Mouse (Mus musculus): Measurements from ENCODE around the gene Ch25h. TPM values are rescaled to one million over a fixed set of nuclear protein-coding genes. Genes with fewer than 3 reads are reported as not detected.
A peak's percentile ranks its signal among the peaks of the same experiment; 100 is the strongest.

Gene Ch25h
- total RNA-seq (2021), result under 1 TPM; 0.59 to 0.89 TPM
- long read RNA-seq, experiment 1, partial matches to known transcripts, result 0 of 1 reads
- long read RNA-seq, experiment 1, other reads (novel, unspliced or antisense), result 0 of 1 reads
- long read RNA-seq, experiment 2, result 0 reads

DNA sequence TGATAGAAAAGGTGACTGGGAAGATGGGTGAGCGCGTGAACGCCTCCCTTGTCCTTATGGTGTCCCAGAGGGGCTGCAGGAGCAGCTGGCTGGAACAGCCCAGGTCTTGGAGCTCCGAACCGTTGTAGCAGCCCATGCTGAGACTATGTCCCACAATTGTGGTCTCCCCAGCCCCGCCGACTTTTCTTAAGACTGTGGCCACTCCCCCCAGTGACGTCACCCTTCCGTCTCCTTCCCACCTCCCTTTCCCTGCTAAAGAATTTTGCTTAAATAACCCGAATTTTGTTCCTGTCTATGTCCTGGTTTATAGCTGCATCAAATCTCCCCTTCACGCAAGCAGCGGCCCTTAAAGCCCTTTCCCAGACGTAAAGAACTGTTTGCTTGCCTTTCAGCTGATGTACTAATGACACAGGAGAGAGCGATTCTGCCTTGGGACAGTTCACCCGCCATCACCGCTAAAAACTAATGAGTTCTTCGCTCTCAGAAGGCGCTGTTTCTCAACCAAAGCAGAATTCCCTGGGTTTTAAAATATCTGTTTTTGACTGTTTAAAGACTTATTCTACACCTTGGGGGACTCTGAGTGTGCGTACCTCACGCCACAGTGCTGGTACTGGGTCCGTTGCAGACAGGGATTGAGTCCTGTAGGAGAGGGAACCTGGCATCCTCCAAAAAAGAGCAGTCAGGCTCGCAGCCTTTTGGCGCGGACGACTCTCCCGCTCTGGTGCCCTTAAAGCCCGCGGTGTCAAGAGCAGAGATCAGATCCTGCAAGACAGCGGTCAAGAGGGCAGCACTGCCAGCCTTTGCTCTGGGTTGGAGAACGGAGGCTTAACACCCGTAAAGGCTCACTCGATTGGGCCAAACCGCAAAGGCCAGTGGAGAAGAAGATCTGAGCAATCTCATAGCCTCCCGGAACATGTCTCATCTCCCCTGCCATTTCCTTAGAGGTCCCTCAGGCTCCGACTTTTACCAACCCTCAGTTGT lies at the start of gene Ch25h:
TSS of gene Ch25h (minus strand) at position 174 of the 981 bp plus-strand sequence.
- peak in 1 of 2 experiments; percentile 36 for DNase-seq (ENCODE audit: low spot score in 2 of 2)

DNA sequence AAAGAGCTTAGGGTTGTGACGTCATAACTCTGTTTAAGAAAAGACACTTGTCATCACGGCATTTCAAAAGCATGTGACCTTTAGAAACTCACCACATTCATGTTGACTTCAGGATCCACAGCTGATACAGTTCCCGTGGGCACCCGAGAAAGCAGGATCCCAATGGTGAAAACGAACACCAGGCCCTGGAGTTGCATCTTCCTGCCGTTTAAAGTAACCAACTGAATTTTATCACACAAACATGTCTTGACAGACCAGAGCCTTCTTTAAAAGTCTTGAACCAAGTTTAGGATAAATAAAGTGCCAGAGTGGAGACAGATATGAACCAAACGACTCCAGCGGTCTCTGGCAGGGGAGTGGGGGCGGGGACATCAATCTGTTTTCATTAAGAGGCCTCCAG lies 49.7 kb upstream of the Ch25h start:
- no peak for DNase-seq (ENCODE audit: low spot score in 2 of 2)
- intact Hi-C loops (cut with DNase I), result no loop called here

More for the DNA sequence above, at the start of gene Ch25h:
- intact Hi-C loops (cut with DNase I), result loop anchor here (5.0 kb wide), 1 partner anchor 143 kb away; no protein-coding TSS in a partner anchor

DNA sequence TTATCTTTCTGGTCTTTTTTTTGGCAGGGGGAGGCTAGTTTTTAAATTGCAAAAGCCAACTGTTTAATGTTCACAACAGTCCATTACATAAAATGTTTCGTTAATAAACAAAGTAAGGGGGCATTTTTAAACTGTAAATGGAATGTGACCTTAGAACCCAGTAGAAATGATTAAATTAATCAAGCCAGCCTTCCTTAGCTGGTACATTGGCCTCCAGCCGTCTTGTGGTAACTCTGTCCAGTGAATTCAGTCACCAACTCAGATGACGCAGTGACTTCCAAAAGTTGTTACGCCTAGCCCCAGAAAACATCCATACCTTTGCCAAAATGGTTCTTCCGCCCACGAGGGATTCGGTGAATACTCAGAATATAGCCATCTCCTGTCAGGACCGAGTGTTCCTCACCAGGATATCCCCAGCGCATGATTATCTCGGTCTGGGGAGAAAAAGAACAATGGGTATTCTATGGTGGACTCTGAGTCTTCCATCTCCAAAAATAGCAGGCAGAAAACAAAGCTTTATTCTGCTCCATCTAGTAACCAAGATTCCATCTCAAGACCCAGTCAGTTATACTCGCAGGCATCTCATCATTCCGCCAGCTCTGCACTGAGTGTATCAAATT lies 48.3 kb upstream of the Ch25h start:
- DNase-seq (ENCODE audit: low spot score in 2 of 2), result no peak
- intact Hi-C loops (cut with DNase I), result no loop called here

DNA sequence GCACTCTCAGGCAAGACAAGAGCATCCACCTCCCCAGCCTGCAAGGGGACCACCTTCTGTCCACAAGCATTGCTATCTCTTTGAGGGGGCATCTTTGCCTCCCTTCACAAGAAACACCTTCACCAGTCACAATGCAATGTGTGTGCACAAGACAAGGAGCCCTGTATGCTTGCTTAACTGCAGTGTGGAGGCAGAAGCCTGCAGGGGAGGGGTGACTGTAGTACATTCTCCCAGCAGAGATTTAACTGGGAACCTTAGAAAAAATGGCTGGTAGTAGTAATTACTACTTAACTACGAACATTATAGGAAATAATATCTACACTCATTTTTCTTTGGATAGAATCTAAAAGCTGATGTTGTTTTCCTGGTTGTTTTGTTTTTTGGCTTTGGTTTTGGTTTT lies 47.0 kb upstream of the Ch25h start:
- intact Hi-C loops (cut with DNase I), result no loop called here
- DNase-seq (ENCODE audit: low spot score in 2 of 2), result no peak

DNA sequence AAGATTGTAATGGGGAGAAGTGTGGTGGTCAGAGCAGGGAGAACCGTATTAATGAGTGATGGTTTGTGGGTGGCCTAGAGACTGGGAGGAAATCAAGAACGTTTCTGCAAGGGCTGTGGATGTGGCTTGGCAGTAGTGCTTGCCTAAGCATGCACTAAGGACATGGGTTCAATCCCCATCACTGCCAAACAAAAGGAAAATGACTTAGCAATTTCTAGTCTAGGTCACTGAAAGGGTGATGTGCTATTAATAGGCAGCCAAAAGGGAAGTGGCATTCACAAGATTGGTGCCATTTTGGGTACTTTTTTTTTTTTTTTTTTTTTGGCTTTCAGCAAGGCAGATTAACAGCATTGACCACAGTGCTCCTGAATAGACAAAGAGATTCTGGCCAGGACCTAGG lies 46.4 kb upstream of the Ch25h start:
- intact Hi-C loops (cut with DNase I), result no loop called here
- DNase-seq (ENCODE audit: low spot score in 2 of 2), result no peak

DNA sequence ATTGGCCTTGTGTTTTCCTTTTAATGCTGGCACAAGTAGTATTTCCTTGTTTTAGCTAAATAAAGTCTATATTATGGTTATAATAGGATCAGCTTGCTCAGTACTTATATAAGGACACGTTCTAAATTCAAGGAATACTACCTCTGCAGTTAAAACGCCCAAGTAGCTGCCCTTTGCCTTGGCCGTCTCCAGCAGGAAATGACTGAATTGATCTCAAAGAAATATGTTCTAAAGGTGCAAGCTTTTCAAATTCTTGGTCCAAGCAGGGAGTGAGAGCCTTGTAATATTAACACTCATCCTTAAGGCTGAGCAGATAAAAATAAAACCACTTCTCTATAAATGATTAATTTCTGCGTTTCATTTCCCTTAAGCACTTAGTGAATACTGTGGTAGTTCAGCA lies 45.1 kb upstream of the Ch25h start:
- no peak for DNase-seq (ENCODE audit: low spot score in 2 of 2)
- intact Hi-C loops (cut with DNase I), result no loop called here

DNA sequence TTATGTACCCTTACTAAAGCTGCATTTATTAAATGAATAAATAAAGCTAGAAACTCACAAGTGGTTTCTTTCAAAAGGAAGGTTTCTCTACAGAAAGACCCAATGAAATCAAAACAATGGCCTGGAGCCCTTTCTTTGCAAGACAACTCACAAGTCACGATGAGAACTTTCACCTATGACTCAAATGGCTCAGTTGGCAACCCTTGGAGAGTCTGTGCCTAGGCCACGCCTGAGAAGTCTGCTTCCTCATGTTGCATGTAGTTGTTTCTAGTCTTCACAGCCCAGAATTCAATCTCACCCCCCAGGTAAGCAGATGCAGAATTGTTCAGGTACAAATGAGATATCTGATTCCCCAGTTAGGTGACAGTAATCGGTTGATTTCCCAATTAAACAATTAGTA lies 44.7 kb upstream of the Ch25h start:
- intact Hi-C loops (cut with DNase I), result no loop called here

DNA sequence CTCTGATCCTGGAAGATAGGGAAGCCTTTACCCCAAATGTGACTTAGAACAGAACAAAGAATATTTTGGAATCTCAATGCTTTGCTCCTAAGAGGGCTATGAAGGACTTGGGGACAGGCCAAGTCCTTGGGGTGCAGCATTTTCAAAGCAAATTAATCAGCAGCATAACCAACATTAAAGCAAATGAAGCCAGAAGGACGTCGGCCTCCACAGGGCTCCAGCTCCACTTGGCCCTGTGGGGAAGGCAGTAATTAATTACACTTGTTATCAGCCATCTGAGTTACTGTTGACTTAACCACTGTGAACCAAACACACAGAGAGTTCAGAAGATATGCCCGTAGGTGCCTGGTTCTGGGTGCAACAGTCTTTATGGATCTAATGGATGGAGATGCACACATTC lies 43.8 kb upstream of the Ch25h start:
- intact Hi-C loops (cut with DNase I), result no loop called here
- DNase-seq (ENCODE audit: low spot score in 2 of 2), result no peak

More for the DNA sequence above, 44.7 kb upstream of the Ch25h start:
- no peak for DNase-seq (ENCODE audit: low spot score in 2 of 2)

DNA sequence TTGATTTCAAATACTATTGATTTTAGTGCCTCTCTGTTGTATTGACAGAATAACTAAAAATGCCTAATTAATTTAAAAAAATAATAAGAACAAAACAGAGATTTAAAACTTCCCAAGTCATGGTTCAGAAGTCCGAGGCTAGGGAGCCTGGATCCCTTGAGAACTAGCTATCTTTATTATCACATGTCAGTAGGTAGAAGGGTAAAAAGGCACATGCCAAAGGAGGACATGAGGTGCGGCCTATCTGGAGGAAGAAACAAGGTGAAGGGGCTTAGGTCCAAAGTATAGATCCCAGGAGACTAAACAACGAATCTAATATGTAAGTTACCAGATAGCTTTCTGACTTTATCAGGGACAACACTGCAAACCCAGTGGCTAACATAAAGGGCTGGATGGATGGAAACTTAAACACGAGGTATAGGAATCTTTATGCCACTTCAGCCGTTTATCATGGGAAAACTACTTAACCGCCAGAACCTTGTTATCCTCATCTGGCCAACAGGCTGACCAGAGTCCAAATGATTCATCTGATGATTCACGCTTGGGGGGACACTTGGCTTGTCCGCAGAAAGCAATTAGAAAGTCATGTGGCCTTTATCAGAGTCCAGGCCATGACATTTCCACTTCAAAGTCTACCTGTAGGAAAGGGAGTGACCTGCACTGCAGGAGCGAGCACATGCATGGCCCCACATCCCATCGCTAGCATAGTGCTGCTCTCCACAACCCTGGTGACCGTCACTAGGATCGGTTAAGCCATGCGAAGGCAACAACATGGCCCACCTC lies 43.0 kb upstream of the Ch25h start:
- DNase-seq (ENCODE audit: low spot score in 2 of 2), result no peak
- intact Hi-C loops (cut with DNase I), result no loop called here

DNA sequence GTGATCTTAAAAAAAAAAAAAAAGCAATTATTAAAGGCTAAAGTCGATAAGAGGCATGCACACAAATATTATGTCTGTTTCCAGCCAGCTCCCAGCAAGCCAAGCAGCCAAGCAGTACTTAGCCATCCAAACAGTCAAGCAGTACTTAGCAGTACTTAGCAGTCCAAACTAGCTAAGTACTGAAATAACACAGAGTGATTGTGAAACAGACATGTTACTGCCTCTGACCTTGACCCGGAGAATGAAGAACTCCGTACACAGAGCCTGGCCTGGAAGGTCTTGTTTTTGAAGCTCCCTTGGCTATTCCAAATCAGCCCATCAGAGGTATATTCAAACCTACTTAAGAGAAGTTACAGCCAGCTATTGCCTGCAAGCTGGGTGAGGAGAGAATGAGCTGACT lies 42.2 kb upstream of the Ch25h start:
- DNase-seq (ENCODE audit: low spot score in 2 of 2), result no peak
- intact Hi-C loops (cut with DNase I), result no loop called here

DNA sequence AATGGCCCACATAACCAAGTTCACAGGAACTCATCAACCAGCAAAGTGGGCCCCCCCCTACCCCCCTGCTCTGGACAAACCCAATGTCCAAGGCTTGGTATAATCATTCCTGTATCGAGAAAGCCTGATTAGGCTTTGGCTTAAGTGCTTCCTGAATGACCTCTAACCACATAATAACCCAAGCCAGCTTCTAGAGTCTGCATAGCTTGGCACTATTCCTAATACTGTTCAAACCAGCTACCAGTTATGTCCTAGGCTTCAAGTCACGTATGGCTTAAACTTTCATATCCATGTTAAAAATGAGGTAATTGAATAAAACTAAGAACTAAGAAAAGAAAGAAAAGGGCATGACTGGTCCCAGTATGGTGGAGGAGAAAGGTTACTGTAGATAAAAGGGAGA lies 41.4 kb upstream of the Ch25h start:
- intact Hi-C loops (cut with DNase I), result no loop called here
- no peak for DNase-seq (ENCODE audit: low spot score in 2 of 2)

DNA sequence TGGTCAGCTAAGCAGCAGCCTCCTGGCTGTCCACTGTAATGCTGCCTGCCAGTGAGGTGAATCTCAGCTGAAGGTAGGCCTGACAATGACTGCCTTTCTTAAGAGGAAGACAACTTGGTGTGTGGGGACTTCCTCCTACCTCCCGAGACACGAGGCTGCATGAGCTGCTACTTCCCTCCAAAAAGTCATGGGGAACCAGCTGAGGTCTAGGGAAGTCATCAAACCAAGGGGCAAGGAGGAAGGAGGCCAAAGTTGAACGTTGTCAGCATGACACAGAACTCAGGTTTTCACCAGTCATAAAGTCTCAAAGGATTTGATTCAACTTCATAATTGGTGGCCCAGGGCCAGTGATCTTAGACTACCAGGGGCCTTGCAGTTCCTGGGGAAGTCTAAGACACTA lies 40.7 kb upstream of the Ch25h start:
- intact Hi-C loops (cut with DNase I), result no loop called here
- DNase-seq (ENCODE audit: low spot score in 2 of 2), result no peak

DNA sequence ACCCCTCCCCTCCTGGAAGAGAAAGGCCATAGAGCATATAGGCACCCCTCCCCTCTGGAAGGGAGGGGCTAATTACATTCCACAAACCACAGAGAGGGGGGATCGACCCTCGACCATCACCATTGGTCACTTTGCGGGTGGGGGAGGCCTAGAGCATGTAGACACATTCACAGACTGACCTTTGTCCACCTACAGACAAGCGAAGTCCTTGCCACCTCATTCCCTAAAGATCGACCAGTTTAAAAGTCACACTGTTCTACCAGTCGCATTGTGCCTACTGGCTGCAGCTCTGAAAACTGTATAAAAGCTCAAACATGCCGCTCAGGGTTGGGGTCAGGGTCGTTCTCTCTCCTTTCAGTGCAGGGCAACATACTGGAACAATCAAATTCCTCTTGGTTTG lies 36.6 kb upstream of the Ch25h start:
- intact Hi-C loops (cut with DNase I), result no loop called here

DNA sequence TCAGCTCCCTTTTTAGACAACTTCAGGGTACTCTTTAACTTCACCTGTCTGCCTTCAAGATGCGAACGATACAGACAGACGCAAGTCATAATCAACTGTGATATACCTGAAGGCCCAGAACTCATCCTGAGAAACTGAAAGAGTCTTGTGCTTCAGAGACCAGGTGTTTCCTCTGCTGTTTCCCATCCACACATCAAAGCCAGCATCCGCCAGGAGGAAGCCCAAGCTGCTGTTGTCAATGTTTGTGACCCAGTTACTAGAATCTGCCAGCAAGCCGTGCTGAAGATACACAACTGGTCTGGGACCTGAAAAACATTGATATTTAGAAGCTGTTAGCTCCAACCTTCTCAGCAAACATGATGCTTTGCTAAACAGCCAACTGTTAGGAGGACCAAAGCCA lies 35.8 kb upstream of the Ch25h start:
- DNase-seq (ENCODE audit: low spot score in 2 of 2), result no peak
- intact Hi-C loops (cut with DNase I), result no loop called here

More for the DNA sequence above, 36.6 kb upstream of the Ch25h start:
- no peak for DNase-seq (ENCODE audit: low spot score in 2 of 2)

DNA sequence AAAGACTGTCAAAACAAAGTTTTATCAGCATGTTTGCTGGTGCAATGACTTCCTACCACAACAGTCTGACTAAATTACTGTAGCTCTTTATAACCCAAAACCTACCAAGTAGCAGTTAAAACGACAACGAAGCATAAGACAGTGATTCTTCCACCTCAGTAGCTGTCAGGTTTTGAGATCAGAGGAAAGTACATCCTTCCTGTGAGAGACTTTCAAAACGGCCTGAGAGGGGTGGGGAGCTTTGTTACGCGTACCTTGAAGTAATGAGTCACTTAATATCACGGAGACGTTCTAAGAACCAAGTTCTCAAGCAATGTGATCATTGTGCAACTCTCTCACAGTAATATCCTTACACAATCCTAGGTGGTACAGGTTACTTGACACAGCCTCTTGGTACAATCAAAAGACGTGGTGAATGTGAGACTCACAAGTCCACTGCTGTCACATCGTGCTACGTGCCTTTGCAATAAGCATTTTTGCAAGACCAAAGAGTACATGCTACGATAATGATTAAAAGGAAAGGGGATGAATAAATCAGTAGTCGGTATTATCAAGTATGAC lies 30.3 kb upstream of the Ch25h start:
- intact Hi-C loops (cut with DNase I), result no loop called here
- DNase-seq (ENCODE audit: low spot score in 2 of 2), result no peak

DNA sequence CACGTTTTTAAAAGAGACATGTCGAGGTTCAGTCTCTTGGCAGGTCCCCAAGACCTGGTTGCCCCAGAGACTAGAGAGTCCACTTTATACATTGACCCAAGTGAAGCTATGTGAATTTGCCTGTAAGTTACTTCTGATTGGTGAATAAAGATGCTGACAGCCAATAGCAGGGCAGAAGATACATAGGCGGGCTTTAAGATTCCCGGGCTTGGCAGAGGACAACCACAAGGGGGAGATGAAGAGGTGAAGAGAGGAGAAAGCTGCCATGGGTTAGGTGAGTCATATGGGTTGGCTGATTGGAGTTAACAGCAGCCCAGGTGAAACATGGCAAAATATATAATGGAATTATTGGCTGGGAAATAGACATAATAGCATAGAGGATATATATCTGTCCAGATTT lies 25.8 kb upstream of the Ch25h start:
- intact Hi-C loops (cut with DNase I), result no loop called here
- peak; percentile 50 to 64 for DNase-seq (ENCODE audit: low spot score in 2 of 2)

DNA sequence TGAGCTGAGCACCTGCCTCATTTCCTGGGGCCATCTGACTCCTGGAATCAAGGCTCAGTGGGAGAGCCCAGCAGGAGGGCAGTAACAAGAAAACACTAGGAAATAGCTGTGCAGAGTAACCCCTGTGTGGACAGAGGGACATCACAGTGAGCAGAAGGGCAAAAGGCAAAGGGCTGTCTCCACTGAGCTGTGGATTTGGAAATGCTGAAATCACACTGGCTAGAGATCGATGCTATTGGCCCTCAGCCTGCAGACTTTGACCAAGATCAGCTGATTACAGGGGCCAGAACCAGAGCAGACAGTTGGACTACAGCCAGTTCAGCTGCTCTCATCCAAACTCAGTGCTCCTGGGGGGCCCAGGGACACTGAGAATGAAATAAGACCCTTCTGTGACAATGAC lies 21.4 kb upstream of the Ch25h start:
- intact Hi-C loops (cut with DNase I), result no loop called here
- no peak for DNase-seq (ENCODE audit: low spot score in 2 of 2)

DNA sequence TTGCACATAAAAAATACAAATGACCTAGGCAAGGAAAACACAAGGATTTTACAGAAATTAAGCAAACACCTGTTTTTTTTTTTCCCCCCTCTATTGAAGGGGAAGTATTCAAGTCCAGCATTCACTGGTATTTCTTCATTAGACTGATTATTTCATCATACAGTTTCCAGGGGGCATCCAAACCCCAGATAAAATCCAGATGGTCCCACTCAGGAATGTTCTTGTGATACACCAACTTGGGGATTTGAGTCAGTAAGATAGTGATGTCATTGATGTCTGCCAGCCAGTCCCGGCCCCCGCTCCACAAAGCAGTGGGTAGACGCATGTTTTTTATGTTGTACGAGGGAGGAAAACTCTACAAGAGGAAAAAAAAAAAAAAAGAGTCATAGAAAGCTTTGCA lies 18.9 kb upstream of the Ch25h start:
- no peak for DNase-seq (ENCODE audit: low spot score in 2 of 2)
- intact Hi-C loops (cut with DNase I), result no loop called here

DNA sequence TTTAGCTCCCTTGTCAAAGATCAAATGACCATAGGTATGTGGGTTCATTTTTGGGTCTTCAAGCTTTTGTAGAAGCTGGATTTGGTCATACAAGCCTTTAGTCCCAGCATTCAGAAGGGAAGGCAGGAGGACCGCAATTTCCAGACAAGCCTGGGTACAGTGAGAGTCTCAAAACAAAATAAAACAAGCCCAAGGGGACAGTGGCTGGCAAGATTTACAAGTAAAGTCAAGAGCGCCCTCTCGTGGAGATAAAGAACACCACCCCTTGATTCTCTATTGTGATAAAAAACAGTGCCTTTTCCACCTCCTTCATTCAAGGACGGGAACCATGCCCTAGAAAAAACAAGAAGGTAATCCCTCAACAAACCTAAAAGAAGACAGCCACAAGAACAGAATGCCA lies 8.6 kb upstream of the Ch25h start:
- intact Hi-C loops (cut with DNase I), result loop anchor here (5.0 kb wide), 1 partner anchor 241 kb away; no protein-coding TSS in a partner anchor
- peak; percentile 26 to 39 for DNase-seq (ENCODE audit: low spot score in 2 of 2)
